Mouse (Mus musculus): ENCODE data around the gene Myo1b. TPM values are rescaled to one million over a fixed set of nuclear protein-coding genes. Genes with fewer than 3 reads are reported as not detected.

The Myo1b gene
- total and polyA plus RNA-seq, 3 experiments: not detected

- Histone ChIP-seq H3K36me3 (ENCODE audit: control insufficient read depth in 1 of 2, insufficient read depth in 2 of 2, low read length in 2 of 2) (no peaks in the 10 kb centered on the region), H3K9ac (ENCODE audit: control insufficient read depth, low read depth, low read length, poor library complexity, severe bottlenecking) (no peak overlapping the region), H3K27ac (ENCODE audit: control insufficient read depth, low read depth, low read length) (no peak overlapping the region), H3K4me1 (ENCODE audit: control insufficient read depth in 1 of 2, insufficient read depth in 2 of 2, low read length in 2 of 2) (no peaks in the 10 kb centered on the region), H3K79me2 (ENCODE audit: control insufficient read depth, insufficient read depth, low read length, poor library complexity) (no peaks in the 10 kb centered on the region), H3K27me3 (ENCODE audit: control insufficient read depth in 1 of 2, insufficient read depth in 2 of 2, low read length in 2 of 2) (no peaks in the 10 kb centered on the region), H3K9me3 (replicated peaks; ENCODE audit: insufficient read depth, low read length) (no peaks in the 10 kb centered on the region), H3K4me3 (ENCODE audit: control insufficient read depth in 1 of 2, insufficient read depth in 1 of 2, low read depth in 2 of 2, low read length in 2 of 2) (no peak overlapping the region)
- TF ChIP-seq TAL1 (IDR thresholded peaks at IDR 0.05; ENCODE audit: low read length) (no peak), NELFE (IDR thresholded peaks at IDR 0.05; ENCODE audit: low read depth, low read length) (no peak), POLR2AphosphoS5 (IDR thresholded peaks at IDR 0.05; ENCODE audit: borderline replicate concordance, low read depth, low read length) (no peak), GABPA (IDR thresholded peaks at IDR 0.05; ENCODE audit: low read depth, low read length) (no peak), ZC3H11A (IDR thresholded peaks at IDR 0.05; ENCODE audit: low read depth, low read length) (no peak), USF2 (IDR thresholded peaks at IDR 0.05; ENCODE audit: borderline replicate concordance in 1 of 2, insufficient read depth in 1 of 2, low read depth in 1 of 2, low read length in 2 of 2) (no peak), BHLHE40 (IDR thresholded peaks at IDR 0.05; ENCODE audit: borderline replicate concordance, low read depth, low read length) (no peak), ELF1 (IDR thresholded peaks at IDR 0.05; ENCODE audit: low read depth, low read length) (no peak), E2F4 (IDR thresholded peaks at IDR 0.05; ENCODE audit: borderline replicate concordance, low read depth, low read length) (no peak), NRF1 (IDR thresholded peaks at IDR 0.05; ENCODE audit: insufficient read depth, low read depth, low read length, poor library complexity, severe bottlenecking) (no peak)
- no peak for DNase-seq (ENCODE audit: low read depth, low spot score)
Observed at GRCm38 (mm10) chr1:51856245-51856915, 59.5 kb downstream of the Myo1b start.

- H3K27ac ChIP-seq (ENCODE audit: control insufficient read depth, low read depth, low read length): no peak overlapping the region
- no peaks in the 10 kb centered on the region for H3K9me3 ChIP-seq (replicated peaks; ENCODE audit: insufficient read depth, low read length)
- H3K79me2 ChIP-seq (ENCODE audit: control insufficient read depth, insufficient read depth, low read length, poor library complexity): no peaks in the 10 kb centered on the region
- no peak overlapping the region for H3K4me3 ChIP-seq (ENCODE audit: control insufficient read depth in 1 of 2, insufficient read depth in 1 of 2, low read depth in 2 of 2, low read length in 2 of 2)
- TF ChIP-seq KAT2A (conservative IDR thresholded peaks at IDR 0.05; ENCODE audit: low read depth, low read length) (no peak), RAD21 (IDR thresholded peaks at IDR 0.05; ENCODE audit: low read depth, low read length) (no peak)
- no peak overlapping the region for H3K9ac ChIP-seq (ENCODE audit: control insufficient read depth, low read depth, low read length, poor library complexity, severe bottlenecking)
- no peak for DNase-seq (ENCODE audit: low read depth, low spot score)
- no peaks in the 10 kb centered on the region for H3K4me1 ChIP-seq (ENCODE audit: control insufficient read depth in 1 of 2, insufficient read depth in 2 of 2, low read length in 2 of 2)
- H3K27me3 ChIP-seq (ENCODE audit: control insufficient read depth in 1 of 2, insufficient read depth in 2 of 2, low read length in 2 of 2): no peaks in the 10 kb centered on the region
- no peaks in the 10 kb centered on the region for H3K36me3 ChIP-seq (ENCODE audit: control insufficient read depth in 1 of 2, insufficient read depth in 2 of 2, low read length in 2 of 2)
Observed at GRCm38 (mm10) chr1:51855541-51856244, 60.2 kb downstream of the Myo1b start.

GRCm38 (mm10) chr1:51852314-51852713 lies 63.6 kb downstream of the Myo1b start:
- no peaks in the 10 kb centered on the region for H3K27me3 ChIP-seq (ENCODE audit: control insufficient read depth in 1 of 2, insufficient read depth in 2 of 2, low read length in 2 of 2)
- no peak overlapping the region for H3K4me3 ChIP-seq (ENCODE audit: control insufficient read depth in 1 of 2, insufficient read depth in 1 of 2, low read depth in 2 of 2, low read length in 2 of 2)
- no peak for DNase-seq (ENCODE audit: low read depth, low spot score)
- H3K36me3 ChIP-seq (ENCODE audit: control insufficient read depth in 1 of 2, insufficient read depth in 2 of 2, low read length in 2 of 2): no peaks in the 10 kb centered on the region
- no peaks in the 10 kb centered on the region for H3K4me1 ChIP-seq (ENCODE audit: control insufficient read depth in 1 of 2, insufficient read depth in 2 of 2, low read length in 2 of 2)
- H3K27ac ChIP-seq (ENCODE audit: control insufficient read depth, low read depth, low read length): no peak overlapping the region
- H3K9me3 ChIP-seq (replicated peaks; ENCODE audit: insufficient read depth, low read length): no peaks in the 10 kb centered on the region
- H3K9ac ChIP-seq (ENCODE audit: control insufficient read depth, low read depth, low read length, poor library complexity, severe bottlenecking): no peak overlapping the region
- no peak for TF ChIP-seq ELF1 (IDR thresholded peaks at IDR 0.05; ENCODE audit: low read depth, low read length)
- no peak for TF ChIP-seq RAD21 (IDR thresholded peaks at IDR 0.05; ENCODE audit: low read depth, low read length)
- no peak for TF ChIP-seq SIN3A (IDR thresholded peaks at IDR 0.05; ENCODE audit: low read length)
- no peak for TF ChIP-seq CHD2 (IDR thresholded peaks at IDR 0.05; ENCODE audit: low read length)
- TF ChIP-seq ZC3H11A (IDR thresholded peaks at IDR 0.05; ENCODE audit: low read depth, low read length): no peak
- no peak for TF ChIP-seq UBTF (IDR thresholded peaks at IDR 0.05; ENCODE audit: borderline replicate concordance, insufficient read depth, low read depth, low read length)
- no peaks in the 10 kb centered on the region for H3K79me2 ChIP-seq (ENCODE audit: control insufficient read depth, insufficient read depth, low read length, poor library complexity)

Measured in MEL (cell line).